ENCODE assay signal across 9 mouse cellular contexts in genomic region chr2:48441296-48441990, GRCm38 (mm10).
DNase-seq lines count a peak whose midpoint lies in the region; ATAC-seq and TF ChIP-seq lines count a peak whose summit lies in the region.
"Had no signal": no experiment of that assay in that cellular context is flagged by ENCODE, and none has a peak within 500 bp of the region (broad histone marks: within the 10 kb centered on the region; RNA-seq: fewer than 3 reads in every experiment).

No protein-coding gene starts in this region.

- no peak overlapping the region for H3K9ac ChIP-seq in intestine, embryonic 14.5 days (ENCODE audit: low read length)
- no peak overlapping the region for H3K9ac ChIP-seq in liver, embryonic 14.5 days (replicated peaks)

- peak; percentile 27 for DNase-seq in urinary bladder, adult 2 months (ENCODE audit: low spot score)
- DNase-seq in urinary bladder, postnatal 10 days (ENCODE audit: low spot score), result no peak
- DNase-seq in intestine, embryonic 14.5 days (ENCODE audit: low spot score), result peak; percentile 75
- peak in 1 of 3 experiments; percentile 4 for DNase-seq in liver, embryonic 14.5 days (ENCODE audit: low read depth in 3 of 3, low spot score in 3 of 3)
- DNase-seq in retina, postnatal 1 day, result peak; percentile 22
- DNase-seq in left cerebral cortex, adult 18-20 months (ENCODE audit: low spot score in 2 of 2), result no peak

- 38% methylated on average over 11 of the region's 11 CpGs for WGBS in intestine, embryonic 14.5 days
- 61% methylated on average over 11 of the region's 11 CpGs for WGBS in liver, embryonic 14.5 days (ENCODE audit: insufficient replicate concordance)

- TF ChIP-seq CTCF in liver, embryonic 14.5 days (IDR thresholded peaks at IDR 0.05; ENCODE audit: low read depth), result no peak

- no peaks in the 10 kb centered on the region for H3K27me3 ChIP-seq in intestine, embryonic 14.5 days (replicated peaks; ENCODE audit: control insufficient read depth, insufficient read depth, low read length)
- H3K27me3 ChIP-seq in liver, embryonic 14.5 days (ENCODE audit: control insufficient read depth, insufficient read depth, low read length), result no peaks in the 10 kb centered on the region
- H3K27me3 ChIP-seq: megakaryocyte, embryonic 14.5 days had no signal

- no peaks in the 10 kb centered on the region for H3K36me3 ChIP-seq in intestine, embryonic 14.5 days (ENCODE audit: control insufficient read depth, insufficient read depth, low read length)
- no peaks in the 10 kb centered on the region for H3K36me3 ChIP-seq in liver, embryonic 14.5 days (replicated peaks; ENCODE audit: control insufficient read depth, insufficient read depth, low read depth)

- no peaks in the 10 kb centered on the region for H3K9me3 ChIP-seq in intestine, embryonic 14.5 days (ENCODE audit: control insufficient read depth, low read length)
- H3K9me3 ChIP-seq in liver, embryonic 14.5 days (ENCODE audit: control insufficient read depth, low read length), result no peaks in the 10 kb centered on the region

- peaks cover 9% of the 10 kb centered on the region; the same call in 1 of the 2 replicates for H3K4me1 ChIP-seq in intestine, embryonic 14.5 days (replicated peaks; ENCODE audit: control insufficient read depth, insufficient read depth, low read length)
- peaks cover 0 to 2% of the 10 kb centered on the region in 2 experiments; a peak in 2 of 4 replicates for H3K4me1 ChIP-seq in liver, embryonic 14.5 days (replicated peaks; ENCODE audit: control insufficient read depth in 2 of 2, insufficient read depth in 2 of 2, low read length in 1 of 2)
- H3K4me1 ChIP-seq: megakaryocyte, embryonic 14.5 days had no signal

- peak overlapping the region; percentile 1; the same call in 1 of the 2 replicates for H3K27ac ChIP-seq in intestine, embryonic 14.5 days (ENCODE audit: low read depth)
- H3K27ac ChIP-seq in liver, embryonic 14.5 days, result no peak overlapping the region

- ATAC-seq in intestine, embryonic 14.5 days (replicated peaks; ENCODE audit: low FRiP score, low TSS enrichment, low read depth), result peak; percentile 88
- 0 out of 2 replicates have a peak, but pooled peaks have one; percentile 11 for ATAC-seq in liver, embryonic 14.5 days (ENCODE audit: insufficient read depth)
- no peak for ATAC-seq in megakaryocyte-erythroid progenitor cell, adult 5-6 weeks (replicated peaks; ENCODE audit: low FRiP score, low TSS enrichment, poor library complexity, severe bottlenecking)
- ATAC-seq in frontal cortex, adult (ENCODE audit: low TSS enrichment), result no peak

- H3K4me2 ChIP-seq in intestine, embryonic 14.5 days (ENCODE audit: low read length), result 0 out of 2 replicates have a peak overlapping the region, but pooled peaks have one; percentile 1
- H3K4me2 ChIP-seq in liver, embryonic 14.5 days (ENCODE audit: low read depth), result no peak overlapping the region

- no peak overlapping the region for H3K4me3 ChIP-seq in intestine, embryonic 14.5 days (ENCODE audit: low read depth, low read length)
- no peak overlapping the region for H3K4me3 ChIP-seq in liver, embryonic 14.5 days (ENCODE audit: insufficient read depth in 1 of 2, low read depth in 2 of 2, low read length in 2 of 2)
- H3K4me3 ChIP-seq: megakaryocyte, embryonic 14.5 days had no signal

- TF ChIP-seq EP300 in liver, embryonic 14.5 days (IDR thresholded peaks at IDR 0.05; ENCODE audit: low read depth), result no peak

Comparison
In these comparisons a context has a peak if more than half of its experiments do, and no peak if none do; other contexts are left out.
1. DNase-seq: peak in urinary bladder, adult 2 months (single experiment), intestine, embryonic 14.5 days (single experiment) and retina, postnatal 1 day (single experiment); none in urinary bladder, postnatal 10 days (single experiment) and left cerebral cortex, adult 18-20 months (0 of 2).
2. ATAC-seq: peak in intestine, embryonic 14.5 days (single experiment) and liver, embryonic 14.5 days (single experiment); none in megakaryocyte-erythroid progenitor cell, adult 5-6 weeks (single experiment) and frontal cortex, adult (single experiment).